Mouse (Mus musculus): ENCODE data around the gene Ints13.
"Not testable (repeated sequence)": the region's sequence is repeated elsewhere in the genome, so short reads cannot be mapped to it uniquely, and the experiment has no call there.

Ints13 gene

GRCm38 (mm10) chr6:146577310-146578109 is at the start of gene Ints13:
Gene Ints13, minus strand, starts transcription at chr6:146577835.
- DNase-seq (ENCODE audit: low spot score in 2 of 2): peak; percentile 85 to 93

GRCm38 (mm10) chr6:146616670-146617069 is 39.0 kb upstream of the Ints13 start:
- no peak for DNase-seq (ENCODE audit: low spot score in 2 of 2)

- no peak for DNase-seq (ENCODE audit: low spot score in 2 of 2)
Measured at GRCm38 (mm10) chr6:146615891-146616290, 38.3 kb upstream of the Ints13 start.

DNA sequence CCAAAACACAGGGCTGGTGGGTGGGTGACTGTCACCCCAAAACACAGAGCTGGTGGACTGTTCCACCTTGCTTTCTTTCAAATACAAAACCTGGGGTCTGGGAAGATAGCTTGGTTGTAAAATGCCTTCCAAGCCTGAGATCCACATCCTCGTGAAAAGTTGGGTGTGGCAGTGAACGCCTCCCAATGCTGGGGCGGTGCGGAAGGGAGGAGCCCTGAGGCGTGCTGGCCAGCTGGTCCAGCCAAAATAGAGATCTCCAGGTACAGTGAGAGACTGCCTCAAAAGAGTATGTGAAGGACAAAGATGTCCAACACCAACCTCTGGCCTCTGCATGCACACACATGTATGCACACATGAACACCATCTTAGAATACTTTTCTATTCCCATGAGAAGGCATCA is 36.9 kb upstream of the Ints13 start:
- no peak for DNase-seq (ENCODE audit: low spot score in 2 of 2)

GRCm38 (mm10) chr6:146613907-146614306 is 36.3 kb upstream of the Ints13 start:
- no peak for DNase-seq (ENCODE audit: low spot score in 2 of 2)

DNA sequence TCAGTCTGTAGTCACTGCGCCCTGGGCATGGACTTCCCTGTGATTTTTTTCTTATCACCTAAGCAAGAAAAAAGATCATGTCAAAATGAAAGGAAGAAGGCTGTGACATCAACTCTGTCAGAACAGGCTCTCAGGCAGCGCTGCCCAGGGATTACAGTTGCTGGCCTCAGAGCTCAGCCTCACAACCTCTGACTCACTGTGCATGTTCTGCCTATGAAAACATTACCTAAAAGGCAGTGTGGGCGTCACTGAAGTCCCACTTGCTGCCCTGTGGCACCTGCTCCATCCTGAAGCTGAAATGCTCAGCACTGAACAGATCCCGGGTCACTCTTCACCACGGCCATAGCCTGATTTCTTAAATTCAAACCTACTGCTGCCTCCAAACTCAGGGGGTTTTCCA is 35.1 kb upstream of the Ints13 start:
- DNase-seq (ENCODE audit: low spot score in 2 of 2): no peak

- DNase-seq (ENCODE audit: low spot score in 2 of 2): no peak
Measured at GRCm38 (mm10) chr6:146611897-146612296, 34.3 kb upstream of the Ints13 start.

GRCm38 (mm10) chr6:146611385-146611784 is 33.8 kb upstream of the Ints13 start:
- no peak for DNase-seq (ENCODE audit: low spot score in 2 of 2)

DNA sequence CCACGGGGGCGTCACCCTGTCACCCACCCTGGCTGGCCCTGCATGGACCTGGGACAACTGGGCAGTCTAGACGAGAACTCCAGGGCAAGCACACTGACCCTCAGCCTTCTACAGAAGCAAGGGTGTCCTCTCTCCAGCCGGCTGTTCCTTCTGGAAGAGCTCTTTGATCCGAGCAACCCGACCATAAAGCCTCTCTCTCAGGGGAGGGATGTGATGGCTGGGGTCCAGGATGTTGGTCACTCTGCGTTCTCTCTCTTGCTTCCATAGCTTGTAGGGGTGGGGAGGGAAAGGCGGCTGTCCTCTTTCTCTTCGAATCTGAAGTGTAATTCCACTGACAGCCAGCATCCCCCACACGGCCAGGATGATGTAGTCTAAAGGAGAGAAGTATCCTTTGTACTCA is 26.0 kb upstream of the Ints13 start:
- no peak for DNase-seq (ENCODE audit: low spot score in 2 of 2)

GRCm38 (mm10) chr6:146602601-146603000 is 25.0 kb upstream of the Ints13 start:
- no peak for DNase-seq (ENCODE audit: low spot score in 2 of 2)

GRCm38 (mm10) chr6:146585134-146585533 is 7.5 kb upstream of the Ints13 start:
- DNase-seq (ENCODE audit: low spot score in 2 of 2): no peak

DNA sequence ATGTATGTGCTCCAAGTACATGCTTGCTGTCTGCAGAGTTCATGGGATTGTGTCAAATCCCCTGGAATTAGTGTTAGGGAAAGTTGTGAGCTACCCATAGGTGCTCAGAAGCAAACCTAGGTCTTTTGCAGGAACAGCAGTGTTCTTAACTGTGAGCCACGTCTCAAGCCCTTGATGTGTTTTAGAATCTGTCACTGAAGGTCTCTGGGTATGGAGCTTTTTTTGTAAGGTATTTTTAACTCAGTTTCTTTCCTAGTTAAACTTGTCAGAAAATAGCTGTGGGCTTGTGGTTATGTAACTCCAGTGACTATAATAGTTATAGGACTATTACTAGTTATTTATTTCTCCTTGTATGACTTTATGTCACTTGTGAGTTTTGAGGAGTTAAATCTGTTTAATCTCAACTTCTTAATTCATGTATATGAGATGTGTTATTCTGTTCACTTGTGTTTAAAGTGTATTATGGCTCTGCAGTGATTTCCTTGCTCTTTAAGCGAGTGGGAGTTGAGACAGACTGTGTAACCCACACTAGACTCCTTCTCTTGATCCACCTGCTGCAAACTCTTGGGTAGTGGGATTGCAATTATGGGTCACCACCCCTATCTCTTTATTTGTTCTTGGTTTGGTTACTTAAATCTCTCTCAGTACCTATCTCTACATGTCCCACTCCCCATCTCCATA is 5.9 kb upstream of the Ints13 start:
- DNase-seq (ENCODE audit: low spot score in 2 of 2): no peak

DNA sequence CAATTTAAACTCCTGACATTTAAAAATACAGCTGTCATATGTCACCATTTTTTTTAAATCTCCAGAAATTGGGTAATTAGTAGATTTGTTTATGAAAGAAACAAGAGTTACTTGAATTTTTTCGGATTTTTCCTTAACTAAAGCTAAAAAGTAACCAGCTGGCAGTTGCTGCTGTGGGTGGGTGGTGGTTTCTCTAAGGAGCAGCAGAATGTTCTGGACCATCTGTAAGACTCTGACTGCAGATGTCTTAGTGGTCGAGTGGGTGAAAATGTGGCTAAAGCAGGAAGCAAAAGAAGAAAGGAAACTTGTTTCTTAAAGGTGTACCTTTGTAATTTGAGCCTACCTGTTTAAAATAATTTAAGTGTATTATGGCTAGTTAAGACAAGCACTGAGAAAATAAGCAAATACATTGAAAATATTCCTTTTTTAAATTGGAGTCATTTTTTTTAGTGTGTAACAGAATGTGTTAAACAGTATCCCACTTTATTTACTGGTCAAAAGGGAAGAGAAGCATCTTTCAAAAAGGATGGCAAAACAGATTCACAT is 2.8 kb upstream of the Ints13 start:
- DNase-seq (ENCODE audit: low spot score in 2 of 2): peak in 1 of 2 experiments; percentile 33

DNA sequence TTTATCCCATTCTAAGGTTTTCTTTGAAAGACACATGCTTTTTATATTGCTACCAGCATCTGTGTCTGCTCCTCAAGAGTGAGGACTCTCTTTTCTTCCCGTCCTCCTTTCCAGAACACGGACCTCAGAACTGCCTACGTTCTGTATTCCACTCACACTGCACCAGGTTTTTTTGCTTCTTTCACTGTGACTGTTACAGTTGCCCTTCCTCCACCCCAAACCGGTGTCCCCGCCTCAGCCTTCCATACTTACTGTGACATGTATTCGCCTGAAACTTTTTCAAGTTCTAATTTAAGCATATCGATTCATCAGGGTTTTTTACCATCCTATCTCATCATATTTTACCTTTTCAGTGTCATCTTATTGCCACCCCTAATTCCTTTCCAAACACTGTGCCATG is 951 bp upstream of the Ints13 start:
- no peak for DNase-seq (ENCODE audit: low spot score in 2 of 2)

DNA sequence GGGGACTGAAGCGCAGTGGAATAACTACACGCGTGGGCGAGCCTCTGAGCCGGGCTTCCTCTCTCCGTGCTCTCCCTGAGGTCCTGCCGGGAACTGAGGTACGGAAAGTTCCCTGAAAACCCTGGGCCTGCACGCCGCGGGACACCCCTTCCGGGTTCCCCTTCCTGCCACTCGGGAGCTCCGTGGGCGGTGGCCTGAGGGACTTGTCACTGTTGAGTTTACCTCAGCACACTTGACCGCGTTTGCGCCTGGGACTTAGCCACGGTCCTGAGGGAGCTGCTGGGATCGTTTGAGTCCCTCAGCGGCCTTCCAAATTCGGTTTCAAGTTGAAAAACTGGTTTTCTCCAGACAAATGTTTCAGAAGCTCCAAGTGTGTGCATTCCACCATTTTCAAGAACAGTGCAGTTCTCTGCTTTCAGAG is 486 bp upstream of the Ints13 start:
- no peak for DNase-seq (ENCODE audit: low spot score in 2 of 2)

- no peak for DNase-seq (ENCODE audit: low spot score in 2 of 2)
Measured at GRCm38 (mm10) chr6:146576903-146577302, 732 bp downstream of the Ints13 start, which contains the start of gene Fgfr1op2. Gene Fgfr1op2, plus strand, starts transcription at chr6:146577203.

DNA sequence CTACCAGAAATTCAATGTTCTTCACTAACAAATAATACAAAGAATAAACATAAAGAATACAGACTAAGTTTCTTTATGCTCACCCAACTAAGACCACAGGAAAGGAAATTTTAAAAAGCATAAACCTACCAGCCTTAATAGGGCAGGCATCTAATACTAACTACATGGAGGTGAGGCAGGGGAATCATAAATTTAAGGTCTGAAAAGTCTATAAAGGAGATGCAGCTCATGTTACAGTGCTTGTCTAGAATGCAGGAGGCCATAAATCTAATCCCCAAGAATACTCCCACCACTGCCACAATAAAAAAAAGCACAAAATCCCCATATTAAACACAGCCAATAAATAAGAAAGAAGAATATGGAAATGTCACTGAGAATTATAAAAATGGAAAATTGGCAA is 5.6 kb downstream of the Ints13 start:
- DNase-seq (ENCODE audit: low spot score in 2 of 2): no peak

DNA sequence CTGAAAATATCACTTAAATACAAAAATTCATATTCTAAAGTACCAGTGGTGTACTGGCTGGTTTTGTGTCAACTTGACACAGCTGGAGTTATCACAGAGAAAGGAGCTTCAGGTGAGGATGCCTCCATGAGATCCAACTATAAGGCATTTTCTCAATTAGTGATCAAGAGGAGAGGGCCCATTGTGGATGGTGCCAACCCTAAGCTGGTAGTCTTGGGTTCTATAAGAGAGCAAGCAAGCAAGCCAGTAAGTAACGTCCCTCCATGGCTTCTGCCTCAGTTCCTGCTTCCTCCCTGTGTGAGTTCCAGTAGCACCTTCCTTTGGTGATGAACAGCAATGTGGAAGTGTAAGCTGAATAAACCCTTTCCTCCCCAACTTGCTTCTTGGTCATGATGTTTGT is 15.2 kb downstream of the Ints13 start:
- not testable (repeated sequence) for DNase-seq (ENCODE audit: low spot score in 2 of 2)

DNA sequence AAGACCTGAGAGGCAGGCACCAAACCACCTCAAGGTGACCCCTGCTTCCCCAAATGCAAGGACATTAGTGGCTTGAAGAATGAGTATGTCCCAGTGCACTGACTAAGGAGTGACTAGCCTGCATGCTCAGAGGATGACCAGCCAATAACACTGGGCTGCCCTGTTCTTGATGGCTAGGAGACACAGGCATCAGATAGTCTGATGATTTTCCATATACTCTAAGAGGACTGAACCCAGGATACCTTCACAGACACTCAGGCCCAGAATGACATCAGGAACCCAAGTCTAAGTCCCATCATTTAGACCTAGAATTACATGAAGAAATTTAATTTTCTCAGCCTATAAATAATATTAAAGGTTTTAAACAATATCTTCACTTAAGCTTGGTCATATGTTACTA is 26.3 kb downstream of the Ints13 start:
- DNase-seq (ENCODE audit: low spot score in 2 of 2): no peak

GRCm38 (mm10) chr6:146550421-146550820 is 27.2 kb downstream of the Ints13 start:
- DNase-seq (ENCODE audit: low spot score in 2 of 2): no peak

DNA sequence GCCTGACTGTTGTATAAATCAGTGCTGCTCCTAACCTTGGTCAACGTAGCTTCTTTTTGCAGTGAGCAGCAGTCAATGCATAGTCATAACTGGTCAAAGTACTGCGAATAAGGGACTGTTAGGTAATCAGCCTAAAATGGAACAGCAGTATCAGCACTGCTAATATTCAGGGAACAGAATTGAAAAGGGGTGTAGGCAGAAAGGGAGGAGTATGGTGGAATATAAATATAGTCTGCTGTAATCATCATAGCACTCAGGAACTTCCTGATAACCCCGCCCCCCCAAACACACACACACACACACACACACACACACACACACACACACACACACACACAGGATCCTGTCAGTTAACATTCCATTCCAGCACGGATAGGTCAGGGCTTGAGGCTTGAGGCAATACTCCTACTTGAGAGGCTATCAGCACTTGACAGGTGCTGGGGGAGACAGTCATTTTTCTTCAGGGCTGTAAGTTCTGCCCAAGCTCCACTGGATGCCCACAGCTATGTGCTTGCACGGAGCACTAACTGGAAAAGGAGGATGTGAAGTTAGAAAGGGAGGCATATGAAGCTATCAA is 32.3 kb downstream of the Ints13 start:
- DNase-seq (ENCODE audit: low spot score in 2 of 2): no peak

GRCm38 (mm10) chr6:146544622-146545021 is 33.0 kb downstream of the Ints13 start:
- no peak for DNase-seq (ENCODE audit: low spot score in 2 of 2)

DNA sequence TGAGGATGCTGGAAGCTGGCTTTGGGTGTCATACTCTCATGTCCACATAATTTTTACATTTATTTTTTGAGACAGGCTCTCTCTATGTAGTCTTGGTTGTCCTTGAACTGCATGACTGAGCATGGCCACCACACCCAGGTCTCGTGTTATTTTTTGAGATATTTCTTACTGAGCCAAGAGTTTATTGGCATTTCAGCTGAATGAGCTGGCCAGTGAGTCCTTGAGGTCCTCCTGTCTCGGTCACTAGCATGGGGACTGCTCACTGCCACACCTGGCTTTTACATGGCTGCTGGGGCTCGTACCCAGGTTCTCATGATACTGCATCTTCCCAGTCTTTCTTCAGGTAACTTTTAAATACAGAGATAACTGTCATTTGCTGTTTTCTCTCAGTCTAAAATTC is 37.2 kb downstream of the Ints13 start:
- no peak for DNase-seq (ENCODE audit: low spot score in 2 of 2)
